Mouse (Mus musculus) midbrain, embryonic 15.5 days (tissue): ENCODE measurements at regions not wholly inside any gene's neighbourhood (a gene's known extent, or its start where the extent isn't known, plus 50 kb on each side); places are given as distances from the start of the nearest gene placed in this dataset.

Source experiments
- ATAC-seq: fragments of 200-750 bp; cut with Nextera tagmentation; replicated peaks from 2 replicates; pipeline ENCODE4 v1.8.0; 2017; ENCODE audit warnings: moderate TSS enrichment
- H3K27ac ChIP-seq: fragments of 300-500 bp; sonication (generic); 2 replicates; pipeline ENCODE4 v1.5.1; 2015; ENCODE audit warnings: mild to moderate bottlenecking, inconsistent platforms
- H3K27me3 ChIP-seq: fragments of 300-500 bp; sonication (generic); replicated peaks from 2 replicates; pipeline ENCODE4 v1.6.1; 2015; ENCODE audit warnings: inconsistent platforms
- H3K36me3 ChIP-seq: fragments of 300-500 bp; sonication (generic); replicated peaks from 2 replicates; pipeline ENCODE4 v1.6.1; 2015; ENCODE audit warnings: inconsistent platforms
- H3K4me1 ChIP-seq: fragments of 300-500 bp; sonication (generic); 2 replicates; pipeline ENCODE4 v1.6.1; 2015; ENCODE audit warnings: inconsistent platforms
- H3K4me2 ChIP-seq: fragments of 300-500 bp; sonication (generic); 2 replicates; pipeline ENCODE4 v1.6.1; 2015; ENCODE audit warnings: inconsistent platforms, mild to moderate bottlenecking, moderate library complexity
- H3K4me3 ChIP-seq: fragments of 300-500 bp; sonication (generic); 2 replicates; pipeline ENCODE4 v1.5.1; 2015; ENCODE audit warnings: mild to moderate bottlenecking, inconsistent platforms
- H3K9ac ChIP-seq: fragments of 300-500 bp; sonication (generic); 2 replicates; pipeline ENCODE4 v1.6.1; 2015; ENCODE audit warnings: mild to moderate bottlenecking, inconsistent platforms
- H3K9me3 ChIP-seq: fragments of 300-500 bp; sonication (generic); 2 replicates; pipeline ENCODE4 v1.6.1; 2016; ENCODE audit warnings: inconsistent platforms
- WGBS: fragments of 180-500 bp; shearing (Covaris S2); methylation state at CpG from one replicate; pipeline ENCODE4 v1.1.7; 2015; ENCODE audit warnings: mixed read lengths; 5-methylcytosine and 5-hydroxymethylcytosine counted together

GRCm38 (mm10) chr17:9962893-9963436 is 293.4 kb upstream of the Pabpc6 start:
- WGBS = 87% methylated on average over 10 of the region's 10 CpGs

GRCm38 (mm10) chr17:9948985-9949667 is 279.6 kb upstream of the Pabpc6 start:
- H3K27me3 ChIP-seq = no peaks in the 10 kb centered on the region
- H3K4me3 ChIP-seq = no peak overlapping the region
- H3K9me3 ChIP-seq = no peaks in the 10 kb centered on the region
- H3K36me3 ChIP-seq = no peaks in the 10 kb centered on the region
- 77% methylated on average over 3 of the region's 3 CpGs for WGBS
- ATAC-seq = no peak
- no peaks in the 10 kb centered on the region for H3K4me1 ChIP-seq
- H3K4me2 ChIP-seq = no peak overlapping the region
- no peak overlapping the region for H3K9ac ChIP-seq
- H3K27ac ChIP-seq = no peak overlapping the region

More at GRCm38 (mm10) chr17:9962893-9963436, 293.4 kb upstream of the Pabpc6 start:
- Histone ChIP-seq H3K4me2 (no peak overlapping the region), H3K9me3 (no peaks in the 10 kb centered on the region), H3K4me3 (no peak overlapping the region), H3K27ac (no peak overlapping the region), H3K36me3 (no peaks in the 10 kb centered on the region), H3K27me3 (no peaks in the 10 kb centered on the region), H3K4me1 (peaks cover 7% of the 10 kb centered on the region; the same call in 1 of the 2 replicates), H3K9ac (no peak overlapping the region)
- no peak for ATAC-seq

- WGBS = 87% methylated on average over 7 of the region's 7 CpGs
- no peak overlapping the region for H3K4me3 ChIP-seq
- no peak overlapping the region for H3K27ac ChIP-seq
- no peaks in the 10 kb centered on the region for H3K9me3 ChIP-seq
- no peak overlapping the region for H3K9ac ChIP-seq
- H3K4me1 ChIP-seq = no peaks in the 10 kb centered on the region
- no peaks in the 10 kb centered on the region for H3K27me3 ChIP-seq
- no peak overlapping the region for H3K4me2 ChIP-seq
- no peak for ATAC-seq
- H3K36me3 ChIP-seq = no peaks in the 10 kb centered on the region
Observed at GRCm38 (mm10) chr17:9947609-9948008, 278.1 kb upstream of the Pabpc6 start.

GRCm38 (mm10) chr17:9944513-9944912 is 275.0 kb upstream of the Pabpc6 start:
- WGBS = 87% methylated on average over 8 of the region's 8 CpGs
- H3K4me2 ChIP-seq = no peak overlapping the region
- H3K27ac ChIP-seq = no peak overlapping the region
- H3K9me3 ChIP-seq = no peaks in the 10 kb centered on the region
- H3K4me1 ChIP-seq = no peaks in the 10 kb centered on the region
- no peaks in the 10 kb centered on the region for H3K36me3 ChIP-seq
- ATAC-seq = no peak
- H3K4me3 ChIP-seq = no peak overlapping the region
- H3K9ac ChIP-seq = no peak overlapping the region
- H3K27me3 ChIP-seq = no peaks in the 10 kb centered on the region

- H3K9ac ChIP-seq = no peak overlapping the region
- 92% methylated on average over 4 of the region's 4 CpGs for WGBS
- no peaks in the 10 kb centered on the region for H3K27me3 ChIP-seq
- no peak overlapping the region for H3K27ac ChIP-seq
- no peak overlapping the region for H3K4me2 ChIP-seq
- no peak overlapping the region for H3K4me3 ChIP-seq
- H3K4me1 ChIP-seq = no peaks in the 10 kb centered on the region
- H3K9me3 ChIP-seq = no peaks in the 10 kb centered on the region
- no peaks in the 10 kb centered on the region for H3K36me3 ChIP-seq
- no peak for ATAC-seq
Observed at GRCm38 (mm10) chr17:9942171-9942570, 272.7 kb upstream of the Pabpc6 start.

- H3K9ac ChIP-seq = no peak overlapping the region
- H3K4me3 ChIP-seq = no peak overlapping the region
- ATAC-seq = no peak
- no peak overlapping the region for H3K27ac ChIP-seq
- no peaks in the 10 kb centered on the region for H3K36me3 ChIP-seq
- H3K4me2 ChIP-seq = no peak overlapping the region
- no peaks in the 10 kb centered on the region for H3K27me3 ChIP-seq
- no peaks in the 10 kb centered on the region for H3K9me3 ChIP-seq
- no peaks in the 10 kb centered on the region for H3K4me1 ChIP-seq
- WGBS = 87% methylated on average over 6 of the region's 6 CpGs
Observed at GRCm38 (mm10) chr17:9939576-9939975, 270.1 kb upstream of the Pabpc6 start.

GRCm38 (mm10) chr17:9938426-9938825 is 268.9 kb upstream of the Pabpc6 start:
- Histone ChIP-seq H3K27ac (no peak overlapping the region), H3K9me3 (no peaks in the 10 kb centered on the region), H3K36me3 (no peaks in the 10 kb centered on the region), H3K4me3 (no peak overlapping the region), H3K4me2 (no peak overlapping the region), H3K9ac (no peak overlapping the region), H3K27me3 (no peaks in the 10 kb centered on the region), H3K4me1 (no peaks in the 10 kb centered on the region)
- ATAC-seq = no peak
- WGBS = 78% methylated on average over 10 of the region's 10 CpGs

- Histone ChIP-seq H3K4me2 (no peak overlapping the region), H3K36me3 (no peaks in the 10 kb centered on the region), H3K9ac (no peak overlapping the region), H3K27me3 (no peaks in the 10 kb centered on the region), H3K4me1 (no peaks in the 10 kb centered on the region), H3K9me3 (no peaks in the 10 kb centered on the region), H3K27ac (no peak overlapping the region), H3K4me3 (no peak overlapping the region)
- 63% methylated on average over 5 of the region's 5 CpGs for WGBS
- no peak for ATAC-seq
Observed at GRCm38 (mm10) chr17:9937211-9937610, 267.7 kb upstream of the Pabpc6 start.

- WGBS = 83% methylated on average over 8 of the region's 8 CpGs
- no peaks in the 10 kb centered on the region for H3K36me3 ChIP-seq
- H3K27ac ChIP-seq = no peak overlapping the region
- no peak for ATAC-seq
- no peak overlapping the region for H3K9ac ChIP-seq
- no peaks in the 10 kb centered on the region for H3K27me3 ChIP-seq
- H3K4me2 ChIP-seq = no peak overlapping the region
- peaks cover 22% of the 10 kb centered on the region for H3K4me1 ChIP-seq
- H3K4me3 ChIP-seq = no peak overlapping the region
- H3K9me3 ChIP-seq = no peaks in the 10 kb centered on the region
Observed at GRCm38 (mm10) chr17:9932186-9932585, 262.7 kb upstream of the Pabpc6 start.

GRCm38 (mm10) chr17:9931526-9931925 is 262.0 kb upstream of the Pabpc6 start:
- Histone ChIP-seq H3K4me2 (no peak overlapping the region), H3K9ac (no peak overlapping the region), H3K4me3 (no peak overlapping the region), H3K36me3 (no peaks in the 10 kb centered on the region), H3K27me3 (no peaks in the 10 kb centered on the region), H3K27ac (no peak overlapping the region), H3K4me1 (peaks cover 22% of the 10 kb centered on the region), H3K9me3 (no peaks in the 10 kb centered on the region)
- ATAC-seq = no peak
- WGBS = 81% methylated on average over 6 of the region's 6 CpGs

- Histone ChIP-seq H3K9me3 (no peaks in the 10 kb centered on the region), H3K4me1 (peaks cover 22% of the 10 kb centered on the region), H3K27me3 (no peaks in the 10 kb centered on the region), H3K27ac (peak overlapping the region; percentile 22), H3K36me3 (no peaks in the 10 kb centered on the region), H3K4me2 (no peak overlapping the region), H3K9ac (no peak overlapping the region), H3K4me3 (no peak overlapping the region)
- ATAC-seq = peak; percentile 77
- WGBS = 49% methylated on average over 8 of the region's 8 CpGs
Observed at GRCm38 (mm10) chr17:9929448-9930088, 260.1 kb upstream of the Pabpc6 start.

GRCm38 (mm10) chr17:9927724-9928123 is 258.2 kb upstream of the Pabpc6 start:
- H3K4me1 ChIP-seq = peaks cover 22% of the 10 kb centered on the region
- ATAC-seq = no peak
- no peaks in the 10 kb centered on the region for H3K27me3 ChIP-seq
- H3K9me3 ChIP-seq = no peaks in the 10 kb centered on the region
- WGBS = 47% methylated on average over 8 of the region's 8 CpGs
- H3K27ac ChIP-seq = peak overlapping the region; percentile 60
- H3K4me3 ChIP-seq = no peak overlapping the region
- H3K4me2 ChIP-seq = no peak overlapping the region
- no peak overlapping the region for H3K9ac ChIP-seq
- H3K36me3 ChIP-seq = no peaks in the 10 kb centered on the region

- Histone ChIP-seq H3K9me3 (no peaks in the 10 kb centered on the region), H3K4me3 (no peak overlapping the region), H3K27me3 (no peaks in the 10 kb centered on the region), H3K4me1 (peaks cover 22% of the 10 kb centered on the region), H3K4me2 (no peak overlapping the region), H3K27ac (no peak overlapping the region; the same call in 1 of the 2 replicates), H3K36me3 (no peaks in the 10 kb centered on the region), H3K9ac (no peak overlapping the region)
- WGBS = 62% methylated on average over 4 of the region's 4 CpGs
- no peak for ATAC-seq
Observed at GRCm38 (mm10) chr17:9926308-9926707, 256.8 kb upstream of the Pabpc6 start.
